Mouse (Mus musculus) kidney, adult 2 months (tissue): ENCODE measurements around the gene Ckm.
A peak's percentile ranks its signal among the peaks of the same experiment; 100 is the strongest.

Source experiments
- CTCF ChIP-seq: fragments of 200-500 bp; conservative IDR thresholded peaks from 2 replicates; pipeline ENCODE4 v1.5.1; 2011; ENCODE audit warnings: low read depth, mild to moderate bottlenecking, control low read depth, low read length, moderate library complexity, mixed read lengths; ENCODE audit not compliant: insufficient read depth, insufficient read length
- POLR2A ChIP-seq: fragments of 200-500 bp; IDR thresholded peaks from one replicate; pipeline ENCODE4 v1.6.1; 2011; ENCODE audit warnings: low read depth, low read length, control low read depth

GRCm38 (mm10) chr7:19458591-19459111 lies 54.1 kb downstream of the Ckm start, which contains the start of gene Mark4:
- TF ChIP-seq CTCF = no peak
- peak; percentile 54 for TF ChIP-seq POLR2A
